Mouse (Mus musculus): Measurements from ENCODE around the gene Ubqln4. TPM values are rescaled to one million over a fixed set of nuclear protein-coding genes. Genes with fewer than 3 reads are reported as not detected.
A peak's percentile ranks its signal among the peaks of the same experiment; 100 is the strongest.

The Ubqln4 gene
- total and polyA plus RNA-seq, 3 experiments: 43.6 to 171 (median 83.0) TPM

GRCm38 (mm10) chr3:88553880-88554586 is 475 bp downstream of the Ubqln4 start:
- Histone ChIP-seq H3K9ac (ENCODE audit: control insufficient read depth, low read depth, low read length, poor library complexity, severe bottlenecking) (peak overlapping the region; percentile 93), H3K9me3 (replicated peaks; ENCODE audit: insufficient read depth, low read length) (no peaks in the 10 kb centered on the region), H3K36me3 (ENCODE audit: control insufficient read depth in 1 of 2, insufficient read depth in 2 of 2, low read length in 2 of 2) (peaks cover 9% of the 10 kb centered on the region in 2 experiments), H3K79me2 (ENCODE audit: control insufficient read depth, insufficient read depth, low read length, poor library complexity) (peaks cover 24% of the 10 kb centered on the region), H3K27me3 (ENCODE audit: control insufficient read depth in 1 of 2, insufficient read depth in 2 of 2, low read length in 2 of 2) (no peaks in the 10 kb centered on the region), H3K27ac (ENCODE audit: control insufficient read depth, low read depth, low read length) (peak overlapping the region; percentile 84), H3K4me1 (ENCODE audit: control insufficient read depth in 1 of 2, insufficient read depth in 2 of 2, low read length in 2 of 2) (peaks cover 3 to 5% of the 10 kb centered on the region in 2 experiments; a peak in 2 of 4 replicates), H3K4me3 (ENCODE audit: control insufficient read depth in 1 of 2, insufficient read depth in 1 of 2, low read depth in 2 of 2, low read length in 2 of 2) (peak overlapping the region; percentile 84 to 90)
- DNase-seq (ENCODE audit: low read depth, low spot score): peak; percentile 92
- TF ChIP-seq CHD1 (IDR thresholded peaks at IDR 0.05; ENCODE audit: low read depth, low read length): peak; percentile 79; the same call in 1 of the 2 replicates
- no peak for TF ChIP-seq E2F4 (IDR thresholded peaks at IDR 0.05; ENCODE audit: borderline replicate concordance, low read depth, low read length)
- TF ChIP-seq GATA1 (IDR thresholded peaks at IDR 0.05; ENCODE audit: low read depth, low read length): no peak
- TF ChIP-seq RAD21 (IDR thresholded peaks at IDR 0.05; ENCODE audit: low read depth, low read length): no peak
- no peak for TF ChIP-seq ETS1 (IDR thresholded peaks at IDR 0.05; ENCODE audit: low read depth, low read length)
- no peak for TF ChIP-seq MEF2A (IDR thresholded peaks at IDR 0.05; ENCODE audit: extremely low read depth, insufficient replicate concordance, low read depth, low read length, poor library complexity, severe bottlenecking)
- TF ChIP-seq CHD2 (IDR thresholded peaks at IDR 0.05; ENCODE audit: low read length): no peak
- peak; percentile 90; the same call in 1 of the 2 replicates for TF ChIP-seq JUND (IDR thresholded peaks at IDR 0.05; ENCODE audit: low read depth, low read length)
- TF ChIP-seq EP300 (IDR thresholded peaks at IDR 0.05; ENCODE audit: low read depth in 1 of 2, low read length in 2 of 2): no peak
- no peak for TF ChIP-seq MYB (IDR thresholded peaks at IDR 0.05; ENCODE audit: low read depth, low read length)
- no peak for TF ChIP-seq NELFE (IDR thresholded peaks at IDR 0.05; ENCODE audit: low read depth, low read length)
- 0 out of 2 replicates have a peak, but pooled peaks have one; percentile 31 for TF ChIP-seq RCOR1 (IDR thresholded peaks at IDR 0.05; ENCODE audit: low read depth, low read length)
- peak in 2 of 3 experiments; percentile 31 to 55; a peak in 5 of 6 replicates for TF ChIP-seq CTCF (IDR thresholded peaks at IDR 0.05 in 2 of 3, conservative IDR thresholded peaks at IDR 0.05 in 1 of 3; ENCODE audit: control insufficient read depth in 1 of 3, insufficient read depth in 1 of 3, low read depth in 2 of 3, low read length in 3 of 3, poor library complexity in 1 of 3, severe bottlenecking in 1 of 3)
- no peak for TF ChIP-seq ZKSCAN1 (IDR thresholded peaks at IDR 0.05; ENCODE audit: low read depth, low read length)
- TF ChIP-seq ZC3H11A (IDR thresholded peaks at IDR 0.05; ENCODE audit: low read depth, low read length): no peak
- TF ChIP-seq UBTF (IDR thresholded peaks at IDR 0.05; ENCODE audit: borderline replicate concordance, insufficient read depth, low read depth, low read length): no peak; the same call in 1 of the 2 replicates
- TF ChIP-seq KAT2A (conservative IDR thresholded peaks at IDR 0.05; ENCODE audit: low read depth, low read length): no peak
- no peak; the same call in 1 of the 2 replicates for TF ChIP-seq ZMIZ1 (IDR thresholded peaks at IDR 0.05; ENCODE audit: low read depth, low read length)
- TF ChIP-seq TBP (IDR thresholded peaks at IDR 0.05; ENCODE audit: low read depth, low read length): peak; percentile 80
- TF ChIP-seq NRF1 (IDR thresholded peaks at IDR 0.05; ENCODE audit: insufficient read depth, low read depth, low read length, poor library complexity, severe bottlenecking): no peak
- no peak for TF ChIP-seq BHLHE40 (IDR thresholded peaks at IDR 0.05; ENCODE audit: borderline replicate concordance, low read depth, low read length)
- TF ChIP-seq MYC (IDR thresholded peaks at IDR 0.05; ENCODE audit: low read depth, low read length): peak; percentile 66; the same call in 1 of the 2 replicates
- no peak for TF ChIP-seq POLR2AphosphoS2 (IDR thresholded peaks at IDR 0.05; ENCODE audit: low read length)
- TF ChIP-seq USF1 (IDR thresholded peaks at IDR 0.05; ENCODE audit: low read depth, low read length): no peak
- TF ChIP-seq ZNF384 (IDR thresholded peaks at IDR 0.05; ENCODE audit: low read depth, low read length): no peak
- TF ChIP-seq SIN3A (IDR thresholded peaks at IDR 0.05; ENCODE audit: low read length): peak; percentile 77
- no peak for TF ChIP-seq TAL1 (IDR thresholded peaks at IDR 0.05; ENCODE audit: low read length)
- TF ChIP-seq MAZ (IDR thresholded peaks at IDR 0.05; ENCODE audit: low read depth, low read length): no peak
- no peak for TF ChIP-seq GABPA (IDR thresholded peaks at IDR 0.05; ENCODE audit: low read depth, low read length)
- TF ChIP-seq USF2 (IDR thresholded peaks at IDR 0.05; ENCODE audit: borderline replicate concordance in 1 of 2, insufficient read depth in 1 of 2, low read depth in 1 of 2, low read length in 2 of 2): no peak
- peak in 1 of 2 experiments; percentile 55; a peak in 2 of 4 replicates for TF ChIP-seq POLR2A (IDR thresholded peaks at IDR 0.05; ENCODE audit: control insufficient read depth in 1 of 2, insufficient read depth in 1 of 2, low read depth in 1 of 2, low read length in 2 of 2, poor library complexity in 1 of 2)
- TF ChIP-seq MAFK (IDR thresholded peaks at IDR 0.05; ENCODE audit: borderline replicate concordance, low read depth, low read length): no peak
- TF ChIP-seq MXI1 (IDR thresholded peaks at IDR 0.05; ENCODE audit: low read depth, low read length): peak; percentile 66
- TF ChIP-seq SMC3 (IDR thresholded peaks at IDR 0.05; ENCODE audit: low read depth, low read length): no peak
- peak; percentile 41; the same call in 1 of the 2 replicates for TF ChIP-seq MAX (IDR thresholded peaks at IDR 0.05; ENCODE audit: low read length)
- TF ChIP-seq POLR2AphosphoS5 (IDR thresholded peaks at IDR 0.05; ENCODE audit: borderline replicate concordance, low read depth, low read length): no peak

Measured in MEL (cell line).